Mouse (Mus musculus) kidney, adult 2 months (tissue): Measurements from ENCODE around the gene Serpinb11.

Experiments used
- CTCF ChIP-seq: fragments of 200-500 bp; conservative IDR thresholded peaks from 2 replicates; pipeline ENCODE4 v1.5.1; 2011; ENCODE audit warnings: low read depth, mild to moderate bottlenecking, control low read depth, low read length, moderate library complexity, mixed read lengths; ENCODE audit not compliant: insufficient read depth, insufficient read length
- POLR2A ChIP-seq: fragments of 200-500 bp; IDR thresholded peaks from one replicate; pipeline ENCODE4 v1.6.1; 2011; ENCODE audit warnings: low read depth, low read length, control low read depth

GRCm38 (mm10) chr1:107381491-107381890, 20.5 kb downstream of the Serpinb11 start:
- TF ChIP-seq POLR2A (no peak), CTCF (no peak)
